Mouse (Mus musculus) brain, embryonic 14.5 days (tissue): ENCODE data around the gene Atg16l2. TPM values are rescaled to one million over a fixed set of nuclear protein-coding genes. Genes with fewer than 3 reads are reported as not detected.

Source experiments
- DNase-seq: peaks from one replicate; pipeline ENCODE4 v3.0.0-alpha.2; 2011; ENCODE audit warnings: low read depth
- CTCF ChIP-seq: fragments of 200-500 bp; IDR thresholded peaks from 2 replicates; pipeline ENCODE4 v1.5.1; 2012; ENCODE audit warnings: inconsistent platforms, mild to moderate bottlenecking, moderate library complexity, borderline replicate concordance; ENCODE audit not compliant: insufficient read depth, insufficient read length; ENCODE audit errors: extremely low read depth
- POLR2A ChIP-seq: fragments of 200-500 bp; IDR thresholded peaks from 2 replicates; pipeline ENCODE4 v1.6.1; 2012; ENCODE audit warnings: mild to moderate bottlenecking, inconsistent platforms, borderline replicate concordance; ENCODE audit not compliant: poor library complexity, insufficient read depth, insufficient read length, severe bottlenecking; ENCODE audit errors: extremely low read depth
- polyA plus RNA-seq: library from polyadenylated mRNA; depleted of rRNA; stranded (reverse); fragments of >200 nt; gene quantifications from 2 replicates; pipeline ENCODE4 v1.2.3, GENCODE M21; 2012; rRNA removed

The Atg16l2 gene
- polyA plus RNA-seq, 1 experiment = 21.6 TPM

GRCm38 (mm10) chr7:101258482-101258881 is 43.6 kb downstream of the Atg16l2 start:
- TF ChIP-seq POLR2A (no peak), CTCF (no peak)
- no peak for DNase-seq

DNA sequence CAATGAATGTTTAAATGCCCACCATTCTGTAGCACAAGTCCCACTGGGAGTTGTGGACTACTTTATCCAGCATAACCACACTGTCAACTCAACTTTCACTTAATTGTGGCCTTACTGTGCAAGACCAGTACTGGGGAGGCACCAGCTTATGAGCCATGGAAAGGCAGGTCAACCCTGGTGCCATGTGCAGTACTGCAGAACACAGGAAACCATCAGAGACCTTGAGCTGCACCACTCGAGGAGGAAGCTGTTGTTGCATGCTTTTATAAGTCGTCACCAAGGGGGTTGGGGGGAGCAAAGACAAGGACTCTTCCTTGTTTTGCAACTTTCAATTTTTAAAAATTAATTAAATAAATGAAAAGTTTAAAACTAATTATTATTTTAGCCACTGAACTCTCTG is 49.0 kb downstream of the Atg16l2 start:
- DNase-seq = no peak
- TF ChIP-seq POLR2A = no peak
- no peak for TF ChIP-seq CTCF

DNA sequence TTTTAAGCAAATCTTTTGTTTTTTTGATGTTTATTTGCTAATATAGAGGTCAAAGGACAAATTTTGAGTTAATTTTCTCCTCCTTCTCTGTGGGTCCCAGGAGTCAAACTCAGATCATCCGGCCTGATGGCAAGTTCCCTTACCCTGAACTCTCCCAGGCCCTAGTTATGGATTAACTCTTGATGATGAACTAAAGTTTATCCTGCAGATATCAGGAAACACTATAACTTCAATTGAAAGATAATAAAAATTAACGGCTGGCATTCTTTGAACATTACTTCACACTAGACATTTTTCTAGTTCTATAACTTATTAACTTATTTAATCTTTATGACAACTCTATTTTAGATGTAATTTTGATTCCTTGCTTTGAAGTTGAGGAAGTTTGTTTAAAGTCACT is 52.9 kb downstream of the Atg16l2 start:
- DNase-seq = no peak
- TF ChIP-seq CTCF = no peak
- no peak for TF ChIP-seq POLR2A

GRCm38 (mm10) chr7:101248760-101249159 is 53.3 kb downstream of the Atg16l2 start:
- no peak for TF ChIP-seq CTCF
- TF ChIP-seq POLR2A = no peak
- no peak for DNase-seq

GRCm38 (mm10) chr7:101236712-101237473 is 65.2 kb downstream of the Atg16l2 start:
- DNase-seq = peak; percentile 77
- TF ChIP-seq CTCF (no peak), POLR2A (no peak)

- no peak for DNase-seq
- no peak for TF ChIP-seq CTCF
- no peak for TF ChIP-seq POLR2A
These were observed 69.3 kb downstream of the Atg16l2 start for GRCm38 (mm10) chr7:101232716-101233115.

GRCm38 (mm10) chr7:101231458-101231857 is 70.6 kb downstream of the Atg16l2 start:
- DNase-seq = peak; percentile 71
- no peak for TF ChIP-seq CTCF

- DNase-seq = no peak
- TF ChIP-seq POLR2A = no peak
These were observed 72.7 kb downstream of the Atg16l2 start for GRCm38 (mm10) chr7:101229336-101229735.

DNA sequence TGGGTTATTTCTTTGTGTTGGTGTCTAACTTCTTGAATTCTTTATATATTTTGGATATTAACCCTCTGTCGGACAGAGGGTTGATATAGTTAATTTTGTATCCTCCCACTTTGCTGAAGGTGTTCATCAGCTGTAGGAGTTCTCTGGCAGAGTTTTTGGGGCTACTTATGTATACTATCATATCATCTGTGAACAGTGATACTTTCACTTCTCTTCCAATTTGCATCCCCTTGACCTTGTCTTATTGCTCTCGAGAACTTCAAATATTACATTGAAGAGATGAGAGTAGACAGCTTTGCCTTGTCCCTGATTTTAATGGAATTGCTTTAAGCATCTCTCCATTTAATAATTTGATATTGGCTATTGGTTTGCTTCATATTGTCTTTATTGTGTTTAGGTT is 78.5 kb downstream of the Atg16l2 start:
- no peak for DNase-seq
- TF ChIP-seq CTCF (no peak), POLR2A (no peak)

DNA sequence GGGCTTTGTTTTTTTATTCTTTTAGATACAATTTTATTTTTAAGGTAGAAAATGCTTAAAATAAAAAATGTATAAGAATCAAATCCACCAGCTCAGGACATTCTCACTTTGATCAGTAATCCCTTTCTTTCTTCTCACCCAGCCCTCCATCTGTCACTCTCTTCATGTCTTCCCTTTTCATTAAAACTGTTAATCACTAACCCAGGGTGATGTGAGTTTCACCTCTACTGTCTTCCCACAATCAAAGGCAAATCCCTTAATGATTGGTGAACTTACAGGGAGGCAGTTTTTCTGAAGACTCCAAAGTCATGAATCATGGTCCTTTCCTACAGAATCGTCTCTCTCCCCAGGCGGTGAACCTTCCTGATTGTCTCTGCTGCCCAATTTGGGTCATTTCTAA is 85.3 kb downstream of the Atg16l2 start:
- no peak for DNase-seq
- TF ChIP-seq POLR2A (no peak), CTCF (no peak)

GRCm38 (mm10) chr7:101213515-101214263 is 88.4 kb downstream of the Atg16l2 start:
- TF ChIP-seq POLR2A = no peak
- no peak for TF ChIP-seq CTCF
- no peak for DNase-seq

Other genes starting within 250 kb of the Atg16l2 start
- gene Fchsd2, start 209.4 kb downstream of the Atg16l2 start, polyA plus RNA-seq = 40.7 and 54.0 TPM in 2 replicates
- gene Stard10, start 14.8 kb upstream of the Atg16l2 start, polyA plus RNA-seq = 11.6 and 17.9 TPM in 2 replicates
- 13.1 and 17.1 TPM in 2 replicates for gene Arap1, start 45.8 kb upstream of the Atg16l2 start, polyA plus RNA-seq
- gene Gm45837, start 108.6 kb upstream of the Atg16l2 start, polyA plus RNA-seq = 0.37 and 0.79 TPM in 2 replicates
- 19.4 and 25.1 TPM in 2 replicates for gene Pde2a, start 119.4 kb upstream of the Atg16l2 start, polyA plus RNA-seq